Mouse (Mus musculus) thymus, adult 2 months (tissue): Measurements from ENCODE around the gene Dcaf1. TPM values are rescaled to one million over a fixed set of nuclear protein-coding genes. Genes with fewer than 3 reads are reported as not detected.
A peak's percentile ranks its signal among the peaks of the same experiment; 100 is the strongest.

ENCODE experiments used
- DNase-seq: peaks from one replicate; pipeline ENCODE4 v3.0.0; 2021
- H3K27ac ChIP-seq: fragments of 200-500 bp; 2 replicates; pipeline ENCODE4 v1.5.1; 2012; ENCODE audit warnings: low read length, control low read depth; ENCODE audit not compliant: control insufficient read depth, insufficient read depth
- H3K27me3 ChIP-seq: fragments of 200-500 bp; 2 replicates; pipeline ENCODE4 v1.6.1; 2012; ENCODE audit warnings: mild to moderate bottlenecking, low read length, moderate library complexity, mixed read lengths; ENCODE audit not compliant: control insufficient read depth, insufficient read depth
- H3K36me3 ChIP-seq: fragments of 200-500 bp; 2 replicates; pipeline ENCODE4 v1.6.1; 2012; ENCODE audit warnings: mild to moderate bottlenecking, low read length, moderate library complexity; ENCODE audit not compliant: control insufficient read depth, insufficient read depth
- H3K4me1 ChIP-seq: fragments of 200-500 bp; replicated peaks from 2 replicates; pipeline ENCODE4 v1.6.1; 2012; ENCODE audit warnings: low read length; ENCODE audit not compliant: control insufficient read depth, insufficient read depth
- H3K4me3 ChIP-seq: fragments of 200-500 bp; 2 replicates; pipeline ENCODE4 v1.5.1; 2012; ENCODE audit warnings: mild to moderate bottlenecking, low read length, control low read depth, moderate library complexity; ENCODE audit not compliant: control insufficient read depth, insufficient read depth
- CTCF ChIP-seq: fragments of 200-500 bp; IDR thresholded peaks from 2 replicates; pipeline ENCODE4 v1.5.1; 2012; ENCODE audit warnings: mild to moderate bottlenecking, control low read depth, low read length, moderate library complexity, borderline replicate concordance; ENCODE audit not compliant: control insufficient read depth, poor library complexity, insufficient read depth; ENCODE audit errors: extremely low read depth
- POLR2A ChIP-seq: fragments of 200-500 bp; IDR thresholded peaks from 2 replicates; pipeline ENCODE4 v1.6.1; 2012; ENCODE audit warnings: mild to moderate bottlenecking, low read length, control low read depth, moderate library complexity; ENCODE audit not compliant: control insufficient read depth, poor library complexity, insufficient read depth; ENCODE audit errors: extremely low read depth
- WGBS: fragments of 180-500 bp; shearing (Covaris S2); methylation state at CpG from one replicate; pipeline ENCODE4 v1.1.7; 2018; 5-methylcytosine and 5-hydroxymethylcytosine counted together
- polyA plus RNA-seq: library from polyadenylated mRNA; depleted of rRNA; stranded (reverse); fragments of >200 nt; gene quantifications from 2 replicates; pipeline ENCODE4 v1.2.3, GENCODE M21; 2012

Gene Dcaf1
- polyA plus RNA-seq, 1 experiment: 26.1 TPM

GRCm38 (mm10) chr9:106890496-106891240 lies 69.0 kb downstream of the Dcaf1 start:
- no peaks in the 10 kb centered on the region for H3K27me3 ChIP-seq
- H3K4me3 ChIP-seq: no peak overlapping the region
- H3K36me3 ChIP-seq: peaks cover 5% of the 10 kb centered on the region; the same call in 1 of the 2 replicates
- peaks cover 19% of the 10 kb centered on the region for H3K4me1 ChIP-seq
- TF ChIP-seq POLR2A (no peak), CTCF (no peak)
- no peak for DNase-seq
- WGBS: 79% methylated on average over 8 of the region's 8 CpGs
- H3K27ac ChIP-seq: no peak overlapping the region

- H3K36me3 ChIP-seq: peaks cover 5% of the 10 kb centered on the region; the same call in 1 of the 2 replicates
- TF ChIP-seq CTCF (no peak), POLR2A (no peak)
- H3K27me3 ChIP-seq: no peaks in the 10 kb centered on the region
- DNase-seq: no peak
- H3K4me3 ChIP-seq: peak overlapping the region; percentile 69
- H3K4me1 ChIP-seq: peaks cover 15% of the 10 kb centered on the region
- 1% methylated on average over 17 of the region's 17 CpGs for WGBS
- peak overlapping the region; percentile 20; the same call in 1 of the 2 replicates for H3K27ac ChIP-seq
Observed at GRCm38 (mm10) chr9:106891341-106891741, 69.7 kb downstream of the Dcaf1 start.

GRCm38 (mm10) chr9:106891829-106892551 lies 70.3 kb downstream of the Dcaf1 start, which contains the start of gene Manf:
TSS of gene Manf (minus strand) at chr9:106891979.
- peak; percentile 96 for DNase-seq
- no peaks in the 10 kb centered on the region for H3K27me3 ChIP-seq
- H3K4me1 ChIP-seq: peaks cover 15% of the 10 kb centered on the region
- TF ChIP-seq POLR2A (peak; percentile 99), CTCF (peak; percentile 64)
- WGBS: under 1% methylated on average over 59 of the region's 59 CpGs
- H3K36me3 ChIP-seq: peaks cover 5% of the 10 kb centered on the region; the same call in 1 of the 2 replicates
- H3K27ac ChIP-seq: peak within 1 kb of the TSS; percentile 54
- H3K4me3 ChIP-seq: peak within 1 kb of the TSS; percentile 69

- Histone ChIP-seq H3K4me3 (peak overlapping the region; percentile 60), H3K27me3 (no peaks in the 10 kb centered on the region), H3K4me1 (peaks cover 13% of the 10 kb centered on the region), H3K36me3 (peaks cover 5% of the 10 kb centered on the region; the same call in 1 of the 2 replicates), H3K27ac (peak overlapping the region; percentile 41; the same call in 1 of the 2 replicates)
- WGBS: 2% methylated on average over 9 of the region's 9 CpGs
- TF ChIP-seq CTCF (no peak), POLR2A (no peak)
- no peak for DNase-seq
Observed at GRCm38 (mm10) chr9:106892552-106892875, 70.8 kb downstream of the Dcaf1 start.

GRCm38 (mm10) chr9:106893327-106893726 lies 71.7 kb downstream of the Dcaf1 start:
- Histone ChIP-seq H3K36me3 (peaks cover 5% of the 10 kb centered on the region; the same call in 1 of the 2 replicates), H3K4me1 (peaks cover 7% of the 10 kb centered on the region), H3K27me3 (no peaks in the 10 kb centered on the region), H3K27ac (no peak overlapping the region), H3K4me3 (no peak overlapping the region)
- no peak for TF ChIP-seq POLR2A
- no peak for TF ChIP-seq CTCF
- 88% methylated on average over 3 of the region's 3 CpGs for WGBS
- DNase-seq: no peak

- 97% methylated on average over 1 of the region's 1 CpGs for WGBS
Observed at GRCm38 (mm10) chr9:106898901-106899300, 77.2 kb downstream of the Dcaf1 start.

More at GRCm38 (mm10) chr9:106898901-106899300, 77.2 kb downstream of the Dcaf1 start:
- Histone ChIP-seq H3K4me3 (no peak overlapping the region), H3K27ac (no peak overlapping the region), H3K4me1 (no peaks in the 10 kb centered on the region), H3K36me3 (no peaks in the 10 kb centered on the region), H3K27me3 (no peaks in the 10 kb centered on the region)
- TF ChIP-seq CTCF (no peak), POLR2A (no peak)
- DNase-seq: no peak
